Mouse (Mus musculus) liver, embryonic 14 days (tissue): ENCODE measurements around the gene Apol10b. TPM values are rescaled to one million over a fixed set of nuclear protein-coding genes. Genes with fewer than 3 reads are reported as not detected.

Experiments
- polyA plus RNA-seq: library from polyadenylated mRNA; depleted of rRNA; stranded (reverse); fragments of >200 nt; gene quantifications from 2 replicates; pipeline ENCODE4 v1.2.3, GENCODE M21; 2012; rRNA removed

The Apol10b gene
- 0.01 TPM in 2 replicates for polyA plus RNA-seq

DNA sequence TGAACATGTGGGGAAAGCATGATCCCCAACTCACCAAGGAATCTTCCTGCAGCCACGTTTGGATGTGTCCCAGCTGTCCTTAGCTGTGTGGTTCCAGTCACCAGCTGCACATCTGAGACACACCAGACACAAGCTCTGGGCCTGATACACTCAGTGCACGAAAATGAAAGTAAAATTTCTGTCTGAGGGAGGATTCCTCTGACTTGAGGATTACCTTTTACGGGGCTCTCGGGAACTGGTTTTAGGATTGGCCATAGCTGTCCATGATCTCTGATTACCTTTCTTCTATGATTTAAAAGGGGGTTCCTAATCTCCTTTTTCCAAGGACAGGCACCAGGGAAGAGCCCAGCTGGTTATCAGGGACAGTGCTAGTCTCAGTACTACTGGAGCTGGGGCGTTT lies at the start of gene Apol10b:
Gene Apol10b, minus strand, starts transcription at position 165 of the 400 bp plus-strand sequence.

DNA sequence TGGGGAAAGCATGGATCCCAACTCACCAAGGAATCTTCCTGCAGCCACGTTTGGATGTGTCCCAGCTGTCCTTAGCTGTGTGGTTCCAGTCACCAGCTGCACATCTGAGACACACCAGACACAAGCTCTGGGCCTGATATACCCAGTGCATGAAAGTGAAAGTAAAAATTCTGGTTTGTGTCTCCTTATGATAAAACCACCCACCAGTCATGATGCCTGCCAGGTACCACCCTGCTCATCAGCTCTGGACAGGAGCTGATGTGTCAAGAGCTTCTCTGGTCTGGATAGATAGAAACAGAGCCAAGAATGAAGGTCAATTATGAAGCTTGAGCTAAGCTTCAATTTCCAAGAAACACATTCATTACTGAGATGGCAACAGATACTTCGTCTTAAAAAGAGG lies 47.3 kb upstream of the Apol10b start, which contains the start of gene Apol11b:
Gene Apol11b, minus strand, starts transcription at position 111 of the 400 bp plus-strand sequence.

DNA sequence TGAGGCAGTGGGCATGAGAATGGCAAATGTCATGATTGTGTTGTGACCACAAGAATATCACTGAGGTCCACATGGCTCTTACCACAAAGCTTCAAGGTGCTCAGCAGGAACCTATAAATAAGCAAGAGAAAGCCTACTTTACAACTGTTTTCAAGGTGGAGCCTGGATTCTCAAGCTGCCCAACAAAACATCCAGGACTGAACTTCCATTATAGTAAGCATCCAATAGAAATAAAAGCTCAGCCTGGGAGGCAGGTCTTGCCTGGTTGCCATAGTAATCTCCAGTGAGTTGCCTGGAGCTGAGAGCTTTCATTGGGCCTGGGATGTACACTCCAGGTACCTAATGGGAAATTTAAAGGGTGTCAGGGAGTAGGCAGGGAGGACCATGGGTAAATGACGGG lies 3.0 kb upstream of the Apol10b start, which contains the start of gene Gm36245:
Gene Gm36245, plus strand, starts transcription at position 301 of the 400 bp plus-strand sequence.

DNA sequence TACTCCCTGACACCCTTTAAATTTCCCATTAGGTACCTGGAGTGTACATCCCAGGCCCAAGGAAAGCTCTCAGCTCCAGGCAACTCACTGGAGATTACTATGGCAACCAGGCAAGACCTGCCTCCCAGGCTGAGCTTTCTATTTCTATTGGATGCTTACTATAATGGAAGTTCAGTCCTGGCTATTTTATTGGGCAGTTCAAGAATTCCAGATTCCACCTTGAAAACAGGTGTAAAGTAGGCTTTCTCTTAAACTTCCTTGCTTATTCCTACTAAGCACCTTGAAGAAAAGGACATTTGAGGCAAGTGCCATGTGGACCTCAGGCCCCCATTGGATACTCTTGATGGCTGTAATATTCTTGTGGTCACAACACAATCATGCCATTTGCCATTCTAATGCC lies 34.1 kb downstream of the Apol10b start, which contains the start of gene 1700025B11Rik:
Gene 1700025B11Rik, minus strand, starts transcription at position 101 of the 400 bp plus-strand sequence.

Other genes starting within 250 kb of the Apol10b start
- gene Apol7a, start 197.0 kb downstream of the Apol10b start, polyA plus RNA-seq, result 0.28 and 0.34 TPM in 2 replicates
- gene Apol9a, start 185.0 kb downstream of the Apol10b start, polyA plus RNA-seq, result 0.02 TPM in 1 of 2 replicates, not detected in the other
- gene Apol7b, start 148.6 kb downstream of the Apol10b start, polyA plus RNA-seq, result not detected in 2 replicates
- gene Apol10a, start 119.1 kb downstream of the Apol10b start, polyA plus RNA-seq, result 0.03 and 0.05 TPM in 2 replicates
- 0.14 and 0.18 TPM in 2 replicates for gene Apol11a, start 87.9 kb downstream of the Apol10b start, polyA plus RNA-seq
- not detected in 2 replicates for gene Apol7c, start 62.8 kb downstream of the Apol10b start, polyA plus RNA-seq
- not detected in 2 replicates for gene 1700025B11Rik, start 34.2 kb downstream of the Apol10b start, polyA plus RNA-seq
- not detected in 2 replicates for gene Gm36245, start 3.1 kb upstream of the Apol10b start, polyA plus RNA-seq
- 4.1 and 4.6 TPM in 2 replicates for gene Apol11b, start 47.2 kb upstream of the Apol10b start, polyA plus RNA-seq
- 0.01 TPM in 1 of 2 replicates, not detected in the other for gene Apol7e, start 102.7 kb upstream of the Apol10b start, polyA plus RNA-seq
- gene Apol9b, start 132.9 kb upstream of the Apol10b start, polyA plus RNA-seq, result 0.03 and 0.07 TPM in 2 replicates
- 42.8 and 44.5 TPM in 2 replicates for gene Apol8, start 160.9 kb upstream of the Apol10b start, polyA plus RNA-seq
- 23.4 and 23.7 TPM in 2 replicates for gene Myh9, start 246.1 kb upstream of the Apol10b start, polyA plus RNA-seq